Mouse (Mus musculus) ES-E14 (cell line): ENCODE results near the gene Tmem239. TPM values are rescaled to one million over a fixed set of nuclear protein-coding genes. Genes with fewer than 3 reads are reported as not detected.

Source experiments
- DNase-seq: peaks from one replicate; pipeline ENCODE4 v3.0.0-alpha.2; 2013; ENCODE audit warnings: low read depth, low spot score
- H3K27ac ChIP-seq: 2 replicates; pipeline ENCODE4 v1.5.1; 2012; ENCODE audit warnings: low read depth, mild to moderate bottlenecking, low read length, moderate library complexity, mixed read lengths; ENCODE audit not compliant: poor library complexity, insufficient read depth, severe bottlenecking
- H3K36me3 ChIP-seq: 2 replicates; pipeline ENCODE4 v1.6.1; 2012; ENCODE audit warnings: mild to moderate bottlenecking, low read length, moderate library complexity, mixed read lengths; ENCODE audit not compliant: control insufficient read depth, poor library complexity, insufficient read depth, severe bottlenecking
- H3K4me1 ChIP-seq, 2 experiments: fragments of 150-350 bp in 1 of 2; sonication (generic) in 1 of 2; 2 replicates each; pipeline ENCODE4 v1.6.1; 2012; ENCODE audit warnings: low read length in 2 of 2, mild to moderate bottlenecking in 1 of 2, mixed read lengths in 1 of 2; ENCODE audit not compliant: control insufficient read depth in 2 of 2, insufficient read depth in 2 of 2, poor library complexity in 1 of 2
- H3K4me3 ChIP-seq, 2 experiments: fragments of 150-350 bp in 1 of 2; sonication (generic) in 1 of 2; 2 replicates each; pipeline ENCODE4 v1.5.1; 2012; ENCODE audit warnings: low read length in 2 of 2, low read depth in 1 of 2, mild to moderate bottlenecking in 1 of 2, mixed read lengths in 1 of 2; ENCODE audit not compliant: insufficient read depth in 1 of 2, poor library complexity in 1 of 2, severe bottlenecking in 1 of 2
- H3K9ac ChIP-seq: 2 replicates; pipeline ENCODE4 v1.6.1; 2012; ENCODE audit warnings: low read depth, mild to moderate bottlenecking, low read length, mixed read lengths; ENCODE audit not compliant: poor library complexity, insufficient read depth, severe bottlenecking
- H3K9me3 ChIP-seq: fragments of 150-350 bp; sonication (generic); 2 replicates; pipeline ENCODE4 v1.6.1; 2012; ENCODE audit warnings: low read depth, mild to moderate bottlenecking, low read length; ENCODE audit not compliant: control insufficient read depth, insufficient read depth
- CHD2 ChIP-seq: IDR thresholded peaks from 2 replicates; pipeline ENCODE4 v1.6.1; 2014; ENCODE audit warnings: mild to moderate bottlenecking, low read depth, low read length, inconsistent platforms
- HCFC1 ChIP-seq: IDR thresholded peaks from 2 replicates; pipeline ENCODE4 v1.6.1; 2012; ENCODE audit warnings: low read length, inconsistent platforms, borderline replicate concordance; ENCODE audit not compliant: insufficient read depth
- MAFK ChIP-seq: IDR thresholded peaks from 2 replicates; pipeline ENCODE4 v1.6.1; 2014; ENCODE audit warnings: mild to moderate bottlenecking, low read depth, low read length, inconsistent platforms; ENCODE audit not compliant: insufficient read depth
- ZC3H11A ChIP-seq: IDR thresholded peaks from 2 replicates; pipeline ENCODE4 v1.6.1; 2012; ENCODE audit warnings: low read depth, mild to moderate bottlenecking, inconsistent platforms, low read length, borderline replicate concordance
- ZNF384 ChIP-seq: IDR thresholded peaks from 2 replicates; pipeline ENCODE4 v1.6.1; 2012; ENCODE audit warnings: low read depth, low read length, inconsistent platforms
- in situ Hi-C, 2 experiments: fragments of 600-800 bp; cut with MboI; formaldehyde crosslinking; loops; one replicate each; pipeline ENCODE4 v1.15.1; 2025; ENCODE audit warnings: low sequenced_read_pairs in 2 of 2, inconsistent platforms in 1 of 2; ENCODE audit not compliant: unreplicated experiment in 2 of 2
- total RNA-seq: library from RNA; depleted of rRNA; stranded (reverse); fragments of 300-350 nt; gene quantifications from 2 replicates; pipeline ENCODE4 v1.2.3, GENCODE M21; 2012

The Tmem239 gene
- total RNA-seq, 1 experiment: not detected

- in situ Hi-C loops: no loop called here
- H3K36me3 ChIP-seq: no peaks in the 10 kb centered on the region
- TF ChIP-seq ZC3H11A: no peak
- no peak for TF ChIP-seq ZNF384
- no peak for TF ChIP-seq HCFC1
- no peak for TF ChIP-seq MAFK
- no peak for TF ChIP-seq CHD2
- H3K27ac ChIP-seq: no peak overlapping the region
- H3K9me3 ChIP-seq: no peaks in the 10 kb centered on the region
- H3K4me1 ChIP-seq: peaks cover under 1 to 6% of the 10 kb centered on the region in 2 experiments; a peak in 3 of 4 replicates
- H3K9ac ChIP-seq: no peak overlapping the region
- no peak for DNase-seq
- no peak overlapping the region for H3K4me3 ChIP-seq
Observed at GRCm38 (mm10) chr2:130401891-130402290, 4.4 kb upstream of the Tmem239 start.

- Histone ChIP-seq H3K9me3 (no peaks in the 10 kb centered on the region), H3K36me3 (no peaks in the 10 kb centered on the region), H3K9ac (no peak within 1 kb of the TSS), H3K4me1 (peaks cover 0 to 6% of the 10 kb centered on the region in 2 experiments; a peak in 2 of 4 replicates), H3K4me3 (no peak within 1 kb of the TSS), H3K27ac (no peak within 1 kb of the TSS)
- DNase-seq: no peak
- in situ Hi-C loops: no loop called here
- TF ChIP-seq HCFC1 (no peak), CHD2 (no peak), ZNF384 (no peak), ZC3H11A (no peak), MAFK (no peak)
Observed at GRCm38 (mm10) chr2:130404939-130405338, 1.3 kb upstream of the Tmem239 start, which contains the start of the genes Gm28372 and 1700020A23Rik. Gm28372 (plus strand) TSS chr2:130405239. 1700020A23Rik (plus strand) TSS chr2:130405259.

- H3K4me1 ChIP-seq: peaks cover 0 to 2% of the 10 kb centered on the region in 2 experiments; a peak in 1 of 4 replicates
- no peak overlapping the region for H3K27ac ChIP-seq
- no peaks in the 10 kb centered on the region for H3K9me3 ChIP-seq
- H3K4me3 ChIP-seq: no peak overlapping the region
- no peak overlapping the region for H3K9ac ChIP-seq
- TF ChIP-seq CHD2: no peak
- no peak for TF ChIP-seq ZNF384
- no peak for TF ChIP-seq ZC3H11A
- no peak for TF ChIP-seq MAFK
- TF ChIP-seq HCFC1: no peak
- DNase-seq: no peak
- no peaks in the 10 kb centered on the region for H3K36me3 ChIP-seq
- in situ Hi-C loops: no loop called here
Observed at GRCm38 (mm10) chr2:130408194-130408593, 1.9 kb downstream of the Tmem239 start.

- Histone ChIP-seq H3K27ac (no peak overlapping the region), H3K4me3 (no peak overlapping the region), H3K9ac (no peak overlapping the region), H3K9me3 (no peaks in the 10 kb centered on the region), H3K4me1 (peaks cover 0 to 2% of the 10 kb centered on the region in 2 experiments; a peak in 1 of 4 replicates), H3K36me3 (no peaks in the 10 kb centered on the region)
- in situ Hi-C loops: no loop called here
- TF ChIP-seq HCFC1 (no peak), ZC3H11A (peak; percentile 49)
- peak; percentile 64 for DNase-seq
Observed at GRCm38 (mm10) chr2:130411558-130412495, 5.5 kb downstream of the Tmem239 start.
